Mouse (Mus musculus) midbrain, embryonic 12.5 days (tissue): ENCODE data around the gene Ngef. TPM values are rescaled to one million over a fixed set of nuclear protein-coding genes. Genes with fewer than 3 reads are reported as not detected.

ENCODE experiments used
- ATAC-seq: fragments of 200-750 bp; cut with Nextera tagmentation; 2 replicates; pipeline ENCODE4 v1.8.0; 2017; ENCODE audit warnings: low read depth, moderate TSS enrichment, moderate library complexity; ENCODE audit not compliant: low FRiP score
- H3K27ac ChIP-seq: fragments of 300-500 bp; sonication (generic); replicated peaks from 2 replicates; pipeline ENCODE4 v1.5.1; 2016; ENCODE audit warnings: mild to moderate bottlenecking
- H3K27me3 ChIP-seq: fragments of 300-500 bp; sonication (generic); 2 replicates; pipeline ENCODE4 v1.6.1; 2016; ENCODE audit warnings: mild to moderate bottlenecking
- H3K36me3 ChIP-seq: fragments of 300-500 bp; sonication (generic); 2 replicates; pipeline ENCODE4 v1.6.1; 2016
- H3K4me1 ChIP-seq: fragments of 300-500 bp; sonication (generic); 2 replicates; pipeline ENCODE4 v1.6.1; 2016
- H3K4me2 ChIP-seq: fragments of 300-500 bp; sonication (generic); replicated peaks from 2 replicates; pipeline ENCODE4 v1.6.1; 2016; ENCODE audit warnings: mild to moderate bottlenecking, moderate library complexity
- H3K4me3 ChIP-seq: fragments of 300-500 bp; sonication (generic); 2 replicates; pipeline ENCODE4 v1.5.1; 2016; ENCODE audit warnings: mild to moderate bottlenecking
- H3K9ac ChIP-seq: fragments of 300-500 bp; sonication (generic); replicated peaks from 2 replicates; pipeline ENCODE4 v1.6.1; 2016; ENCODE audit warnings: mild to moderate bottlenecking, moderate library complexity
- H3K9me3 ChIP-seq: fragments of 300-500 bp; sonication (generic); 2 replicates; pipeline ENCODE4 v1.6.1; 2016; ENCODE audit warnings: mild to moderate bottlenecking
- WGBS: fragments of 180-500 bp; shearing (Covaris S2); methylation state at CpG from one replicate; pipeline ENCODE4 v1.1.7; 2016; 5-methylcytosine and 5-hydroxymethylcytosine counted together
- polyA plus RNA-seq: library from polyadenylated mRNA; unstranded; fragments of >200 nt; fragmentation: Nextera tagmentation; extraction: Ambion mirVana; gene quantifications from 2 replicates; pipeline ENCODE4 v1.2.1, GENCODE M21; 2016

The Ngef gene
- polyA plus RNA-seq, 1 experiment from 2014 or later, result 4.0 TPM

DNA sequence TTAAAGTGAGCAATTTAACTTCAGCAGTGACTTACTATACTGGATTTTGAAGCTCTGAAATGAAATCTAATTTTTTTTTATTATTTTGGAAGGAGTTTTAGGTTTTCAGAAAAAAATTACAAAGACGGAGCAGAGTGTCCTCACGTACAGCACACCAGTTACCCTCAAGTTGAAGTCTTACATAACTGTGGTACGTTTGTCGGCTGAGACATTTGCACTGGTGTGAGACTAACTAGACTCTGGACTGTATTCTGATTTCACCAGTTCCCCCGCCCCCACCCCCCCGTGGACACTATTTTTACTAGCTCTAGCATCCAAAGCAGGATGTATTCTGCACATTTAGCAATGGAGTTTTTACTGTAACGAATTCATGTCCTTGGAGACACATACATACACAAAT is 26.9 kb upstream of the Ngef start:
- H3K36me3 ChIP-seq, result no peaks in the 10 kb centered on the region
- H3K9me3 ChIP-seq, result no peaks in the 10 kb centered on the region
- no peak overlapping the region for H3K27ac ChIP-seq
- no peaks in the 10 kb centered on the region for H3K27me3 ChIP-seq
- no peaks in the 10 kb centered on the region for H3K4me1 ChIP-seq
- no peak overlapping the region for H3K9ac ChIP-seq
- WGBS, result 77% methylated on average over 7 of the region's 7 CpGs
- no peak overlapping the region for H3K4me3 ChIP-seq
- no peak overlapping the region for H3K4me2 ChIP-seq
- no peak for ATAC-seq

DNA sequence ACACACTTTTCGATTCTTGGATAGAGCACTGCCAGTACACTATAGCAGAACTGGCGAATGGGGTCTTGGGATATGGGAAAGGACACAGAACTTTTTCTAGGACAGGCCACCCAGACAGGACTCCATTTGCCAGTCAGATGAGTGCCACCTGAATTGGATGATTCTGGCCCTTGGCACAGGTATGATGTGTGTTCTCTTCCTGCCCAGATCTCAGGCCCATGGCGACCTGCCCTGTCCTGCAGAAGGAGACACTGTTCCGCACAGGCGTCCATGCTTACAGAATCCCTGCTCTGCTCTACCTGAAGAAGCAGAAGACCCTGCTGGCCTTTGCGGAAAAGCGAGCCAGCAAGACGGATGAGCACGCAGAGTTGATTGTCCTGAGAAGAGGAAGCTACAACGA is 21.0 kb upstream of the Ngef start:
- ATAC-seq, result no peak
- Histone ChIP-seq H3K4me2 (no peak overlapping the region), H3K4me1 (no peaks in the 10 kb centered on the region), H3K27me3 (no peaks in the 10 kb centered on the region), H3K9me3 (no peaks in the 10 kb centered on the region), H3K4me3 (no peak overlapping the region), H3K27ac (no peak overlapping the region), H3K36me3 (no peaks in the 10 kb centered on the region), H3K9ac (no peak overlapping the region)
- 94% methylated on average over 10 of the region's 10 CpGs for WGBS

DNA sequence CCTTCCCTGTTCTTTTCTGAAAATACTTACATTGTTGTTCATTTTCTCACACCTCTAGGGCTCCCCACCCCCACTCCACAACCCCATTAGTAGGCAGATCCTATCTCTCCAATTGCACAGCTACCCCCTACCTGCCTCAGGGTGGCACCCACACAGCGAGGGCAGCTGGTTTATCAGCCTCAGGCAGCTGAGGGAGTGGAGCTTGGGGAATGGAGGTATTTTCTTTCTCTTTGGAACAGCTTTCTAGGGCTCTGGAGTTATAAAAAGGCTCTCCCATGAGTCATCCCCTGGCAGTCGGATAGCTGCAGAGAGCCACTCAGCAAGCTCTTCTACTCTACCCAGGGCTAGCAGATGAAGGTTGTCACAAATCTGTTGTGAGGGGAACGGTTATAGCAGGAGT is 20.6 kb upstream of the Ngef start:
- WGBS, result 80% methylated on average over 3 of the region's 3 CpGs
- no peak for ATAC-seq
- H3K4me1 ChIP-seq, result no peaks in the 10 kb centered on the region
- H3K4me2 ChIP-seq, result no peak overlapping the region
- H3K27me3 ChIP-seq, result no peaks in the 10 kb centered on the region
- H3K36me3 ChIP-seq, result no peaks in the 10 kb centered on the region
- no peak overlapping the region for H3K4me3 ChIP-seq
- no peaks in the 10 kb centered on the region for H3K9me3 ChIP-seq
- H3K27ac ChIP-seq, result no peak overlapping the region
- H3K9ac ChIP-seq, result no peak overlapping the region

DNA sequence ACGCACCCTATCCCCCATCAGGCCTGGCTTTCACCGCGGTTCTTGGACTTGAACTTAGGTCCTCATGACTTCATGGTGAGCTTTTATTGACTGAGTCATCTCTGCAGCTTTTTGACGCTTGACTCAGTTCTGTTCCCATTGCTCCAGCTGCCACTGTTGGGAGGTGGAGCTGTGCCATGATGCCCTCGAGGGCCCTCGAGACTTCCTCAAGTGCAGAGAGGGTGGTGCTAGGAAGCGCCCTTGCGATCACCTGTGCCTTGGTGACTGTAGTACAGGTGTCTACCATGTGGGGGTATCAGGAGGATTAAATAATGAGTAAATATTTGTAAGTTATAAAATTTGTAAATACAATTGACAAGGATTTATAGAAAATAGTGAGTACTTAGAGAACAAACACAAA is 16.3 kb upstream of the Ngef start:
- 91% methylated on average over 8 of the region's 8 CpGs for WGBS
- no peak overlapping the region for H3K4me3 ChIP-seq
- H3K27ac ChIP-seq, result no peak overlapping the region
- H3K4me2 ChIP-seq, result no peak overlapping the region
- H3K4me1 ChIP-seq, result no peaks in the 10 kb centered on the region
- H3K36me3 ChIP-seq, result no peaks in the 10 kb centered on the region
- no peak overlapping the region for H3K9ac ChIP-seq
- no peaks in the 10 kb centered on the region for H3K9me3 ChIP-seq
- no peaks in the 10 kb centered on the region for H3K27me3 ChIP-seq
- ATAC-seq, result no peak

DNA sequence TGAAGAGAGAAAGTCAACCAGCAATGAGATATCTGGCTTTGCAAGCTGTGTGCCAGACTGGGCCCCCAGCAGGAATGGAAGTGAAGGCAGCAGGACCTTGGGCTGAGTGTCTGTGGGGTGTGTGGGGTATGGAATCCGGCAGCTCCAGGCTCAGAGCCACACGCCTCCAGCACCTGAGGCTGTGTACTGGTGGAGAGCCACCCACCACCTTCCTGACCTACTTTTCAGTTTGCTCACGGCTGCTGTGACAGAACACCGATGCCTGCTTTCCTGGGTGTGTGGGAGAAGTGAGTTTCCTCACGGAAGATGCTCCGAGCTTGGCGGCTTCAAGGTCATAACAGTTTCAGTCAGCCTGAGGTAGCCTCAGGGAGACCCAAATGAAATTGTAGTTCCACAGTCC is 15.5 kb upstream of the Ngef start:
- Histone ChIP-seq H3K4me3 (no peak overlapping the region), H3K9me3 (no peaks in the 10 kb centered on the region), H3K4me1 (no peaks in the 10 kb centered on the region), H3K36me3 (no peaks in the 10 kb centered on the region), H3K27me3 (no peaks in the 10 kb centered on the region), H3K4me2 (no peak overlapping the region), H3K9ac (no peak overlapping the region), H3K27ac (no peak overlapping the region)
- 95% methylated on average over 7 of the region's 7 CpGs for WGBS
- ATAC-seq, result no peak

DNA sequence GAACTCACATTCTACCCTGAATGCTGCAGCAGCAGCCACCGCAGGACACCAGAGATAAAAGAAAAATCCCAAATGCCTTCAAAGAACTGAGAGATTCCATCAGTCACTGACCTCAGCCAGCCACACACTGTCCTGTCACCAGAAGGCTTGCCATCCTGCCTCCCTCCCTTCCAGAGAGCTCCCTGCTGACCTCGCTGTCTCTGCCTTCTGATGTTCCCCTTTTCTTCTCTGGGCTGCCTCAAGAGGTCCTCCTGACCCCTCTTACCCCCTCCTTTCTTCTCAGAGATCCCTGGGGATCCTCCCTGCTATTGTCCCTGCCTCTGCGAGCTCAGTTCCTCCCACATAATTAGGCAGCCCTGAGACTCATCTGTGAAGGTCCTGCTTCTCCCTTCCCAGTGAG is 7.2 kb upstream of the Ngef start:
- no peak overlapping the region for H3K9ac ChIP-seq
- no peak overlapping the region for H3K4me3 ChIP-seq
- peaks cover 4% of the 10 kb centered on the region for H3K4me1 ChIP-seq
- peaks cover 12% of the 10 kb centered on the region; the same call in 1 of the 2 replicates for H3K27me3 ChIP-seq
- ATAC-seq, result peak; percentile 52; the same call in 1 of the 2 replicates
- no peaks in the 10 kb centered on the region for H3K9me3 ChIP-seq
- no peak overlapping the region for H3K27ac ChIP-seq
- H3K36me3 ChIP-seq, result no peaks in the 10 kb centered on the region
- no peak overlapping the region for H3K4me2 ChIP-seq
- WGBS, result 1% methylated on average over 3 of the region's 3 CpGs

DNA sequence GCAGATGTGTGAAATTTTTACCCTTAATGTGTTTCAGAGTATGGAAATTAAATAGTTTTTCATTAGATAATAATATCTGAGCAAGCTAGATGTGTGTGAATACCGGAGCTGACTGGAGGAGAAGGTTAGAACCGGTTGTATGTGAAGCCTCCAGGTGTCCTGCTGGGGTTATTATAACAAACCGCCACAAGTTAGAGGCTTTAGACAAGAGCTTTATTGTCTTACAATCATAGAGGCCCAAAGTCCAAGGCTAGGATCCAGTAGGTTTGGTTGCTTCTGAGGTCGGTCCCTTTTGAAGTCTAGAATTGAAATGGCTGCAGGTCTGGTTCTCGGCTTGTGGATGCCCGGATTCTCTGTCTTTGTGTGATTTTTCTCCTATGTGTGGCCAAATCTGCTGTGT is 5.3 kb upstream of the Ngef start:
- Histone ChIP-seq H3K27ac (no peak overlapping the region), H3K4me3 (no peak overlapping the region), H3K4me2 (no peak overlapping the region), H3K36me3 (no peaks in the 10 kb centered on the region), H3K4me1 (peaks cover 13% of the 10 kb centered on the region), H3K27me3 (peaks cover 12% of the 10 kb centered on the region; the same call in 1 of the 2 replicates), H3K9me3 (no peaks in the 10 kb centered on the region), H3K9ac (no peak overlapping the region)
- WGBS, result 82% methylated on average over 6 of the region's 6 CpGs
- no peak for ATAC-seq

DNA sequence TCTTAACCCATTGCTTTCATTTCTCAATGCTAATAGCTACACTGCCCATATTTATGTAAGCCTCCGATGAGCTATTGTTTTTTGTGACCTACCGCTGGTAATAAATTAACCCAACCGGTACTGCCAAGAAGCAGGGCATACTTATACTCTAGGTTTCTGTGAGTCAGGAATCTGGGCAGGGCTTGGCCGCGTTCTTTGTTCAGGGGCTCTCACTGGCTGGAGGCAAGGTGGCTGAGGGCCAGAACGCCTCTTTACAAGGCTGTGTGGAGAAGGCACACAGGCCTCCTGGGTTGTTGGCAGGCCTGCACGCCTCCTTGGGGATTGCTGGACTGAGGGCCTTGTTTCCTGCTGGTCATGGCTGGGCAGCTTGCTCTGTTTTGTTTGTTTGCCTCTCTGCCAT is 1.1 kb upstream of the Ngef start:
- Histone ChIP-seq H3K9ac (no peak overlapping the region), H3K4me3 (no peak overlapping the region), H3K9me3 (no peaks in the 10 kb centered on the region), H3K27me3 (no peaks in the 10 kb centered on the region), H3K4me1 (peaks cover 8% of the 10 kb centered on the region), H3K4me2 (no peak overlapping the region), H3K27ac (peak overlapping the region; percentile 30; the same call in 1 of the 2 replicates), H3K36me3 (no peaks in the 10 kb centered on the region)
- ATAC-seq, result 0 out of 2 replicates have a peak, but pooled peaks have one; percentile 2
- WGBS, result 77% methylated on average over 7 of the region's 7 CpGs

DNA sequence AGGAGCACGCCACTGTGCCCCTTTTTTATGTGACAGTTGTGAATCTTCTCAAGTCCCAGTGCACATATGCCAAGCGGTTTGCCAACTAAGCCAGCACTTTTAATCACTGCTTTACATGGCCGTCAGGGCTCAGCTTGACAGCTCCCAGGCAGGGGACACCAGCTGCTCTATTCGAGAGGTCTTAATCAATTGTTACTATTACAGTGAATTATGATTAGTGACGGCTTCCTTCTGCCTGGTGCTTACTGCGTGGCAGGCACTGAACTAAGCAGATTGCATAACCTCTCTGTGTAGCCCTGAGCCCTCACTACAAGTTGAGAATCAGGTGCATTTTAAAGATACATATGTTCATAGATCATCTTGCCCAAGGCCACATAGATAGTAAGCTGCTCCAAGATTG is 683 bp upstream of the Ngef start:
- no peaks in the 10 kb centered on the region for H3K9me3 ChIP-seq
- peak; percentile 77 for ATAC-seq

DNA sequence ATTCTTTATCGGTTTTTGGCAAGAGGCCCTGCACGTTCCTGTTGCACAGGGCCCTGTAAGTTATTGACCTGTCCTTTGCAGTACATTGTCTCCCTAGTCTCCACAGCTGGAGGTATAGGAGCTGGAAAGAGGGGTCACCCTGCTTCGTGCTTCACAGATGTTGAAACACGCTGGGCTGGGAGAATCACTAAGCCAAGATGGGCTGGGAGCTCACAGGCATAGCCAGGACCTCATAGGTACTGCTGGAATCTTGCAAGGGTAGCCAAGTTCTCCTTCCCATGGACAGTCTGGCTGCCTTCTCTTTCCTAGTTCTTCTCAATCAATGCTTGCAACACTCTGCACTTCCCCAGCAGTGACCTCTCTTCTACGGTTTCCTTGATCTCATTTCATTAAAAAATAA is 409 bp downstream of the Ngef start:
- WGBS, result 82% methylated on average over 5 of the region's 5 CpGs

More for the DNA sequence above, 683 bp upstream of the Ngef start:
- Histone ChIP-seq H3K9ac (no peak overlapping the region), H3K27me3 (no peaks in the 10 kb centered on the region), H3K27ac (no peak overlapping the region), H3K36me3 (no peaks in the 10 kb centered on the region), H3K4me3 (no peak overlapping the region), H3K4me1 (peaks cover 8% of the 10 kb centered on the region), H3K4me2 (no peak overlapping the region)
- WGBS, result 59% methylated on average over 6 of the region's 6 CpGs

DNA sequence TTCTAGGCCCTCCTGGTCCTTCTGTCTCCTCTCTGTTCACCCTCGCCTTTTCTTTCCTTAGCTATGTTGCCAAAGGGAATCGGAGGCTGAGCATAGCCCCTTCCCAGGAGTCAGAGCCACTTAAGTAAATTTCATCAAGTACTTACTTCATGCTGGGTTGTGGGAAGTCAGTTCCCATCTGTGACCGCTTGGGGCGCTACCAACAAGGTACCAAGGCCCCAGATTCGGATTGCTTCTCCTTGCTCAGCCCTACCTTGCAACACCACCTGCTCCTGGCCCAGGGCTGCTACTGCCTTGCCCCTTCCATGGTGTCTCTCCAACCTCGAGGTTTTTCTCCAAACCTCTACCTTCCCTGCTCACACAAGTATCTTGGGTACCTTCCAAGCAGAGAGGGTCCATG is 5.3 kb downstream of the Ngef start:
- no peaks in the 10 kb centered on the region for H3K36me3 ChIP-seq
- no peak for ATAC-seq
- WGBS, result 39% methylated on average over 6 of the region's 6 CpGs
- no peak overlapping the region for H3K27ac ChIP-seq
- H3K4me1 ChIP-seq, result no peaks in the 10 kb centered on the region
- H3K27me3 ChIP-seq, result no peaks in the 10 kb centered on the region
- no peaks in the 10 kb centered on the region for H3K9me3 ChIP-seq
- no peak overlapping the region for H3K9ac ChIP-seq
- H3K4me2 ChIP-seq, result no peak overlapping the region
- H3K4me3 ChIP-seq, result no peak overlapping the region

More for the DNA sequence above, 409 bp downstream of the Ngef start:
- Histone ChIP-seq H3K9me3 (no peaks in the 10 kb centered on the region), H3K4me2 (no peak overlapping the region), H3K27me3 (no peaks in the 10 kb centered on the region), H3K9ac (no peak overlapping the region), H3K4me1 (peaks cover 8% of the 10 kb centered on the region), H3K4me3 (no peak overlapping the region), H3K27ac (no peak overlapping the region), H3K36me3 (no peaks in the 10 kb centered on the region)
- ATAC-seq, result no peak

DNA sequence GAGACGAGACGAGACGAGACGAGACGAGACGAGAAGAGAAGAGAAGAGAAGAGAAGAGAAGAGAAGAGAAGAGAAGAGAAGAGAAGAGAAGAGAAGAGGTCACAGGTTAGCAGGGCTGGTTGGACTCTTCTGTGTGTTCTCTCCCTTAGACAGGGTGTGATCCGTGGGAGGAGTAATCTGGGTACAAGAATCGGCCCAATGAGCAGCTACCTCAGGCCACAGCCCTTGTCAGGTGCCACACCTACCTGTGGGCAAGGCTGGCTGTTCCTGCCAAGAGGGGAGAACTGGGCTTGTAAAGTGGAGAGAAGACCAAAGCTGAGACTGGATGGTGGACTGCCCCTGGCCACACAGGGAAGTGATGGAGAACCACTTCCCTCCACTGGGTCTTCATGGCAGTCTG is 7.9 kb downstream of the Ngef start:
- H3K4me3 ChIP-seq, result no peak overlapping the region
- ATAC-seq, result no peak
- no peak overlapping the region for H3K9ac ChIP-seq
- H3K27ac ChIP-seq, result no peak overlapping the region
- no peaks in the 10 kb centered on the region for H3K4me1 ChIP-seq
- H3K27me3 ChIP-seq, result no peaks in the 10 kb centered on the region
- H3K9me3 ChIP-seq, result no peaks in the 10 kb centered on the region
- WGBS, result 91% methylated on average over 7 of the region's 8 CpGs
- H3K4me2 ChIP-seq, result no peak overlapping the region
- no peaks in the 10 kb centered on the region for H3K36me3 ChIP-seq

DNA sequence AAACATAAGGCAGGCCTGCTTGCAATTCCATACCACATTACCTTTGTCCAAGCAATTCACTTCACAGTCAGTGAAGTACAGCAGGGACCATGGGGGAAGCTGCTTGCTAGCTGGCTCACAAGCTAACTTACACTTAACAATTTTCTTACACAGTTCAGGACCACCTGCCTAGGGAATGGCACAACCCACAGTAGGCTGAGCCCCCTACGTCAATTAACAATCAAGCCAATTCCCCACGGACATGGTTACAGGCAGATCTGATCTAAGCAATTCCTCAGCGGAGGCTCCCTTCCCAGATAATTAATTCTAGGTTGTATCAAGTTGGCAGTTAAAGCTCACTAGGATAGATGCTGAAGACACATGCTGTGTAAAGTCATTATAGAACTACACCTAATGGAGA is 10.7 kb downstream of the Ngef start:
- Histone ChIP-seq H3K4me2 (no peak overlapping the region), H3K4me1 (no peaks in the 10 kb centered on the region), H3K27me3 (no peaks in the 10 kb centered on the region), H3K27ac (no peak overlapping the region), H3K9ac (no peak overlapping the region), H3K9me3 (no peaks in the 10 kb centered on the region), H3K36me3 (no peaks in the 10 kb centered on the region), H3K4me3 (no peak overlapping the region)
- no peak for ATAC-seq
- 68% methylated on average over 3 of the region's 3 CpGs for WGBS
